Mouse (Mus musculus) megakaryocyte progenitor cell, adult 5-6 weeks (primary cell): ENCODE measurements around the gene Unc13a. TPM values are rescaled to one million over a fixed set of nuclear protein-coding genes. Genes with fewer than 3 reads are reported as not detected.

Source experiments
- ATAC-seq: replicated peaks from 2 replicates; pipeline ENCODE4 v1.8.0; 2016; ENCODE audit warnings: mild to moderate bottlenecking, moderate TSS enrichment, inconsistent platforms; ENCODE audit not compliant: poor library complexity
- total RNA-seq, 2 experiments: library from RNA; stranded (forward) in 1 of 2; stranded (reverse) in 1 of 2; fragments of 157-497, 149-512 nt in 1 of 2; fragments of 200-1000 nt in 1 of 2; gene quantifications; 2 replicates each; pipeline versions ENCODE4 v1.2.3 to v1.2.4; 2015 to 2017

Gene Unc13a
- total RNA-seq, 2 experiments from 2014 or later = 0.79 to 1.8 TPM

DNA sequence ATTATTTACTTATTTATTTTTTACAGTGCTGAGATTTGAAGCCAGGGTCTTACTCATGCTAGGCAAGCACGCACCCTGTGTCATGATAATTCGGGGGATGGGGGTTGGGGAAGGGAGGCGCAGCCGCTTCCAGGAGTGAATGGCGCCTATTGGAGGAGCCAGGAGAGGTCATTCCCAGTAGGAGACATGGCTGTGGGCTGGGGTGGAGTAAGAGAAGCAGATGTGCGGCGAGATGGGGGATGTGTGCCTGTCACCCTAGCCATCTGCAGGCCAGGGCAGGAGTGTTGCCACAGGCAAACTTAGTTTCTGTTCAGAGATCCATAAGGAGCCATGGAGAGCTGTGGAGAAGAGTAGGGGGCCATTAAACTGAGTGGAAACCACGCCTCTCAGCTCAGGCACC, 16.1 kb upstream of the Unc13a start:
- ATAC-seq = no peak

DNA sequence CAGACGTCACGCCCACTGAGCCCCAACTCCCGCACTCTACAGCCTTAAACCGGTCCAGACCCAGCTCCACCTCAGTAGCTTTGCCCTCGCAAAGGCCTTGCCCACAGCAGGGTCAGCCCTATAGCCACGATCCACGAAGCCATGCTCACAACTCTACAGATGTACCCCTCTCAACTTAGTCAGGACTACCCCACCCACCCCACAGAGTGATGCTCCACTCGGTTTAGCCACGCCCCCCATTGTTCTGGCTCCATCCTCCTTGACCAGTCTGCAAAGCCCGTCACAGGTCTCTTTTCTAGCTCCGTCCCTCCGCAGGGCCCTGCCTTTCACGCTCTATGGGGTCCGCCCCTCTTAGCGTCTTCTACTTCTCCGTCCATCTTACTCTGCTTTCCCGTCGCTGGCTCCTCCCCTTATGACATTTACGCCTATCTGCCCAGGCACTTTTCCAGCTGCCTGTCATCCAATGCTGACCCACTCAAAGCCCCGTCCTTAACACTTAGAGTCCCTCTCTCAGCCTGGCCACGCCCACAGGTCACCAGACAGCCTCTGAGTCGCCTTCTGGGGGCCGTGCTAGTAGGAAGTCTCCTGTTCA, 14.7 kb upstream of the Unc13a start:
- ATAC-seq = no peak

DNA sequence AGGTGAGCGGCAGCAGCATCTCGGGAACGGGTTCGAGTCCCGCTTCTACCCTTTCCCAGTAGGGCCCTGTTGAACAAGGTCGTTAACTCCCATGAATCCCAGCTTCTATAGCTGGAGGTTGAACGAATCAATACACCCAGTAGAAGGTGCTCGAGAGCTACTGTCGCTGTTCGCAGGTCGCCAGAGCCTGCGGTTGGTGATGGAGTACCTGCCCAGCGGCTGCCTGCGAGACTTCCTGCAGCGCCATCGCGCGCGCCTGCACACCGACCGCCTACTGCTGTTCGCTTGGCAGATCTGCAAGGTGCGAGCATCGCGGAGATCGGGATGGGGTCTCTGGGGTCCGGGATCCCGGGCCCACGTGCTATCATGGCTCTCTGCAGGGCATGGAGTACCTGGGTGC, 14.0 kb upstream of the Unc13a start:
- no peak for ATAC-seq

DNA sequence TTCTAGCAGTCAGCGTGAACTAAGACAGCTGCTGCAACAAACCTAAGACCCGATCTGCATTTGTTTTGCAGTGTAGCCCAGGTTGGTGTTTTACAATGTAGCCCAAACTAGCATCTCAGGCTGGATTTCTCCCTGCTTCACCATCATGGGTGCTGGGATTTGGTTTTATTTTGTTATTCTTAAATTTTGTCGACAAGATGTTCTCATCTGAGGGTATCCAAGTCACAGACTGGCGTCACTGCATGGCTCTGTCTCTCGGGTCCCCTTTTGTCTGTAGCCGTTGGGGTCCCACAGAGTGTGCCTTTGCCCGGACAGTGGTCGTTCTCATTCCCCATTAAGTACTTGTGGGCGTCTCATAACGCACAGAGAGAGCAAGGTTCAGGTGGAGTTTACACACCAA, 13.1 kb upstream of the Unc13a start:
- no peak for ATAC-seq

DNA sequence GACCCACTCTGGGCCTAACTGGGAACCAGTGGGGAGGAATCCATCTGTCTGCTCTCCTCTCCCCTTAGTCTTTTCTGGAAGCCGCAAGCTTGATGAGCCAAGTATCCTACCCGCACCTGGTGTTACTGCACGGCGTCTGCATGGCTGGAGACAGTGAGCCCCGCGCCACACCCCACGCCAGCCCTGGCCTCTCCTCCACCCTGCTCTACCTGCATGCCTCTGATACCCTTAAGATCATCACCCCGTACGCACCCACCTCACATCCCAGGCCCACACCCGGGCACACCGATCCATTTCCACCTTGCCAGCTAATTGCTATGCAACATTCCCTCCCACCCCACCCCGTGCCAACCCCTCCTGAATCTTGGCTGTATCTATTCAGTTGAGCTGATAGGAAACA, 11.3 kb upstream of the Unc13a start:
- no peak for ATAC-seq

DNA sequence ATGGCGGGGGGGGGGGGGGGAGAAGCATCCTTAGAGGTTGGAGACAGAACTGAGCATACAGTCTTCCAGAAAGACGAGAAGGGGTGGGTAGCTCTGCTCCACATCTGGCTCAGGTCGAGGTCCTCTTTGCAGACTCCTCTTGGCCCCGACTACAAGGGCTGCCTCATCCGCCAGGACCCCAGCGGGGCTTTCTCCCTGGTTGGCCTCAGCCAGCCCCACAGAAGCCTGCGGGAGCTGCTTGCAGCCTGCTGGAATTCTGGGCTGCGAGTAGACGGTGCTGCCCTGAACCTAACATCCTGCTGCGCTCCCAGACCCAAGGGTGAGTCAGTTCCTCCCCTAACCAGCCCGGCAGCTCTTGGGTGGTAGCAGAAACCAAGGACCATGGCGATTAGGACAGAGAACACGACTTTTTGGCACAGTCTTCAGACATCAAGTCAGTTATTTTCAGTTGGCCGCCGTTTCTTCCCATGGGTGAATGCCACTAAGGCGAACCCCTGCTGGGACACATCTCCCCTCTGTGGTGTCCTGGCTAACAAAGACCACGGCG, 9.9 kb upstream of the Unc13a start:
- ATAC-seq = no peak

DNA sequence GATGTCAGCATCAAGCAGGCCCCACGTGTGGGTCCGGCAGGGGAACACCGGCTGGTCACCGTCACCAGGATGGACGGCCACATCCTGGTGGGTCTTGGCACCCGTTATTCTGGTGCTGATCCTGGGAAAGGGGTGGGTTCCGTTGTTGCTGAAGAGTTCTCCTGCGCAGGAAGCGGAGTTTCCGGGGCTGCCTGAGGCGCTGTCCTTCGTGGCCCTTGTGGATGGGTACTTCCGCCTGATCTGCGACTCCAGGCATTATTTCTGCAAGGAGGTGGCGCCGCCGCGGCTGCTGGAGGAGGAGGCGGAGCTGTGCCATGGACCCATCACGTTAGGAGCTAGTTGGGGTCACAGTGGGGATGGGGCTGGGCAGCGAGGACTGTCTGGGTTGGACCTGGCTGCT, 8.9 kb upstream of the Unc13a start:
- no peak for ATAC-seq

DNA sequence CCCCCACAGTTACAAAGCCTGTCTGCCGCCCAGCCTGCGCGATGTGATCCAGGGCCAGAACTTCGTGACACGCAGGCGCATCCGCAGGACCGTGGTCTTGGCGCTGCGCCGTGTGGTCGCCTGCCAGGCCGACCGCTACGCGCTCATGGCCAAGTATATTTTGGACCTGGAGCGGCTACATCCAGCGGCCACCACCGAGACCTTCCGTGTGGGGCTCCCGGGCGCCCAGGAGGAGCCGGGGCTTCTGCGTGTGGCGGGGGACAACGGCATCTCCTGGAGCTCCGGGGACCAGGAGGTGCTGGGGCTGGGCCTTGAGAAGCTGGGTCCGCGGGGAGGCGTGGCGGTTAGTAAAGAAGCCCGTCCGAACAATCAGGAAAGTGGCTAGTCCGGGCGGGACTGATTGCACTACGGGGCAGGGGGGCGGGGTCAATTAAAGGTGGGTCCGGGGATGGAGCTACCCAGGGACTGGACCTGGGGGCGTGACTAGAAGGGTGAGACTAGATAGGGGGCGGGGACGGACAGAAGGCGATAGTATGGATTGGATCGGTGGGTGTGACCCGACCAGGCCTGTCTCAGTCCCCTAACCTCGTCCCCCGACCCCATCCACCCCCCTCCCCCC, 8.1 kb upstream of the Unc13a start:
- no peak for ATAC-seq

DNA sequence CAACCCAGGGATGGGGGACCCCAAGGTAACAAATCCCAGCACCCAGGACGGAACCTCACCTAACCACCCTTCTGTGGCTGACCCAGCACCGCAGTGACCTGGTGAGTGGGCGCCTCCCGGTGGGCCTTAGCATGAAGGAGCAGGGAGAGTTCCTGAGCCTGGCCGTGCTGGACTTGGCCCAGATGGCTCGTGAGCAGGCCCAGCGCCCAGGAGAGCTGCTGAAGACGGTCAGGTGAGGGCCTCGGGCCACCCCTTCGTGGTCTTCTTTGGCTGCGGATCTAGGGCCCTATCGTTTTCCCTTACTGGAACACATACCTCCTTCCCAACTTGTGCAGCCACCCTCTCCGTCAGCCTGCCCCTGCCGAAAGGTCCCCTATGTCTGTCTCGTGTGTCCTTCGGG, 7.6 kb upstream of the Unc13a start:
- ATAC-seq = no peak

DNA sequence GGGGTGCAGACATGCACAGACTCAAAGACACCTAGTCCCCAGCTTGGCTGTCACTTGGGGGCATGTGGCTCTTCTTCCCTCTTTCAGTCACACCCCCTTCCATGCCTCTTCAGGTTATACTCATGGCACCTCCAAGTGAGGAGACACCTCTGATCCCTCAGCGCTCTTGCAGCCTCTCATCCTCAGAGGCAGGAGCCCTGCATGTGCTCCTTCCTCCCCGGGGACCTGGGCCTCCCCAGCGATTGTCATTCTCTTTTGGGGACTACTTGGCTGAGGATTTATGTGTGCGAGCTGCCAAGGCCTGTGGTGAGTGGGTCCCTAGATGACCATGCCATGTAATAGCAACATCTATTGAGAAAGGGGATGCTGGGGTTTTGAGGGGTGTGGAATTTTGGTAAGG, 6.7 kb upstream of the Unc13a start:
- ATAC-seq = no peak

DNA sequence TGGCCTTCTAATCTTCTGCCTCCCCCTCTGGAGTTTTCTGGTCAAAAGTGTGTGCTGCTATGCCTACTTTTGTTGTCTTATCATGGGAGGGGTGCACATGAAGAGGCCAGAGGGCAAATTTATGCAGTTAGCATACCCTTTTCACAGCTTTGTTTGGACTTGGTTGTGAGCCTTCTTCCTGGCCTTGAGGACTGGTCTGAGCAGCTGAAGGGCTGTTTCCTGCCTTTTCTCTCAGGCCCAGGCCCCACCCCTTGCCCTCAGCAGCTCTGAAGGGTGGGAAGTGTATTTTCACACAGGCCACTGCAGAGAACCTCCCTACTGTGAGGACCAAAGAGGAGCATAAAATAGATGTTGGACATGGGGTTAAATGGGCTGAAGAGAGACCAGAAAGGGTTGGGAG, 6.0 kb upstream of the Unc13a start:
- ATAC-seq = no peak

DNA sequence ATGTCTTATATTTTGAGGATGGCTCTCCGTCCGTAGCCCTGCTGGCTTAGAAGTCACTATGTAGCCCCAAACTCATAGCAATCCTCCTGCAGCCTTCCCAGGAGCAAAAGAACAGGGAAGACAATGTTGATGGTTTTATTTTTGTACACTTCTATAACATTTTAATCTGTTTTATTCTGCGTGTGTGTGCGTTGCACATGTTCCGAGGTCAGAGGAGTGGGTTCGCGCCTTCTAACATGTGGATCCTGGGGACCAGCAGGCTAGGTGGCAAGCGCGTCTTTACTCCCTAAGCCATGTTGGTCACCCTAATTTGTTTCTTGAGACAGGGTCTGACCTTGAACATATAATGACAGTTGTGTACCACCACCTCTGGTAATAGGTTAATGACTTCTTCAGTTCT, 5.2 kb upstream of the Unc13a start:
- ATAC-seq = no peak

DNA sequence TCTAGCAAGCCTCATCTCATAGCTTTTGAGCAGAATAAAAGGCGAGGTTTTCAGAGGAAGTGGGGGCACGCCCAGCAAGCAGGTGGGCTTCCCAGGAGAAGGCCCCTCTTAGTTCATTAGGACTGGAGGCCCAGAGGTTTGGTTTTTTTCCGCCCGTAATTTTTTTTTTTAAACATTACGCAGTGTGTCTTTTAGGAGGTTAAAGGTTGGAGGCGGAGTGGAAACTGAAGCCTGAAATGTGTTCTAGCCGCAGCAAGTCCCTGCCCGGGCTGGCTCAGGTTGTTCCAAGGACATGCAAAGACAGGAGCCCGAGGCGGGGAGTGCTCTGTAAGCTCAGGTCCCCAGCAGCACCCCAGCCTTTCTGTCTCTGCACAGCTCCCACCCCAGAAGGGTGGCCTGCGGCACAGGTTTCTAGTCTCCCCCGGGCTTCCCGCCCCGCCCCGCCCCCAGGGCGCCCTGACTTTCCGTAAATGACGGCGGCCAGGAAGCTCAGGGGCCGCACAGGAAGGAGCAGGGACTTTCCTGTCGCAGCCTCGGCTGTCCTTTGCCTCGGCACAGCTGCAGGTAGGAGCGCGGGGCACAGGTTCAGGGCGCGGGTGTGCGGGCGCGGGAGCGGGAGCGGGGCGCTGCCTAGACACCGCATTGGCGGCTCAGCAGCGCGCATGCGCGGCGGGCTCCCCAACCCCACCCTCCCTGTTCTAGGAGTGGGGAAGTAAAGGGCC, 4.6 kb upstream of the Unc13a start, which contains the start of gene Jak3:
TSS of gene Jak3 (plus strand) at position 277 of the 722 bp plus-strand sequence.
- ATAC-seq = peak; percentile 55

DNA sequence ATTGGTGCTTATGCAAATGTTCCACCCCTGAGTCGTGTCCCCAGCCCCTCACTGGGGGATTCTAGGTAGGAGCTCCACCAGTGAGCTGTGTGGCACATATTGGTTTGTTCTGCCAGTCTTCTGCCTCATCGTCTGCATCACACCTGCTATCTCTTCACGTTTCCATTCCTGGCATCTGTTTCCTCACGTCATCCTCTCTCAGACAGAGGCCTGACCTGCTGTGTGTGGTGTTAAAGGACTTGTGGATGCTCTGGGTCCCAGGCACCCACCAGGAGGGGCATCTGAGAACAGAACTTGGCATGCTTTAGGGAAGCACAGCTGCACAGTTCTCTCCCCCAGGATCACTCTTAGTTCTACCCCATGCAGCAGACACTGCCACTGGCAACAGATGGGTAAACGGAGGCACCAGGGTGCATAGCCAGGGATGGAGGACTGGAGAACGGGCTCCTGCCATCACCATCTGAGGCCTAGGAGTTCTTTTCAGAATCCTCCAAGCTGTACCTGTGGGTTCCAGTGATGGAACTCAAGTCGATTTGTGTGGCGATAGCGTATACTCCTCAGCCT, 4.0 kb upstream of the Unc13a start:
- no peak for ATAC-seq

DNA sequence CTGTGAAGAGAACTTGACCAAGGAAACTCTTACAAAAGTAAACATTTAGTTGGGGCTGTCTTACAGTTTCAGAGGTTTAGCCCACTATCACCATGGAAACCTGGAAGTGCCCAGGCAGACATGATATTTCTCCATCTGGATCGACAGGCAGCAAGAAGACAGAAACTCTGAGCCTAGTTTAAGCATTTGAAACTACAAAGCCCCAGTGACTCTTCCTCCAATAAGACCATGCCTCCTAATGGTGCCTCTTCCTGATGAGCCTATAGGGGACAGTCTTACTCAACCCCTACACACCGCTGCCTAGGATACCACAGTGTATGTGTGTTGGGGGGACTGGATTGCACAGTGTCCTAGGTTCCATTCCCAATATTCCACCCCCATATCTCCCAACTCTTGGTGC, 2.5 kb upstream of the Unc13a start:
- ATAC-seq = no peak

DNA sequence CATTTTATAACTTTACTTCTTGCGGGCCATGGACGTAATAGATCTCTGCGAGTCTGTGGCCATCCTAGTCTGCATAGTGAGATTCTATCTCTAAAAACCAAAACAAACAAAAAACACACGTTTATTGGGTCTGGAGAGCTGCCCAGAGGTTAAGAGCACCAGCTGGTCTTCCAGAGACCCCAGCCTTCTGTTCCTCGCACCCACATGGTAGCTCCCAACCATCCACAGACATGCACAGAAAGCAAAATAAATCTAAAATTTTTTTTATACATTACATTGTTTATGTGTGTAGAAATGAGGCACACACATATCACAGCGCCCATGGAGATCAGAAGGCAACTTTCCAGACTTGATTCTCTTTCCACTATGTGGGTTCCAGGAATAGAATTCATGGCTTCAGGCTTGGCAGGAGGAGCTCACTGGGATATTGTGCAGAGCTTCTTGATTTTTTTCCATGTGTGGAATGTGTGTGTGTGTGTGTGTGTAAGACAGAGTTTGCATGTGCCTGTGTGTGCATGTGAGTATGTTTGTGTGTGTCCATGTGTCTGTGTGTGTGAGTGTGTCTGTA, 695 bp upstream of the Unc13a start:
- ATAC-seq = no peak

DNA sequence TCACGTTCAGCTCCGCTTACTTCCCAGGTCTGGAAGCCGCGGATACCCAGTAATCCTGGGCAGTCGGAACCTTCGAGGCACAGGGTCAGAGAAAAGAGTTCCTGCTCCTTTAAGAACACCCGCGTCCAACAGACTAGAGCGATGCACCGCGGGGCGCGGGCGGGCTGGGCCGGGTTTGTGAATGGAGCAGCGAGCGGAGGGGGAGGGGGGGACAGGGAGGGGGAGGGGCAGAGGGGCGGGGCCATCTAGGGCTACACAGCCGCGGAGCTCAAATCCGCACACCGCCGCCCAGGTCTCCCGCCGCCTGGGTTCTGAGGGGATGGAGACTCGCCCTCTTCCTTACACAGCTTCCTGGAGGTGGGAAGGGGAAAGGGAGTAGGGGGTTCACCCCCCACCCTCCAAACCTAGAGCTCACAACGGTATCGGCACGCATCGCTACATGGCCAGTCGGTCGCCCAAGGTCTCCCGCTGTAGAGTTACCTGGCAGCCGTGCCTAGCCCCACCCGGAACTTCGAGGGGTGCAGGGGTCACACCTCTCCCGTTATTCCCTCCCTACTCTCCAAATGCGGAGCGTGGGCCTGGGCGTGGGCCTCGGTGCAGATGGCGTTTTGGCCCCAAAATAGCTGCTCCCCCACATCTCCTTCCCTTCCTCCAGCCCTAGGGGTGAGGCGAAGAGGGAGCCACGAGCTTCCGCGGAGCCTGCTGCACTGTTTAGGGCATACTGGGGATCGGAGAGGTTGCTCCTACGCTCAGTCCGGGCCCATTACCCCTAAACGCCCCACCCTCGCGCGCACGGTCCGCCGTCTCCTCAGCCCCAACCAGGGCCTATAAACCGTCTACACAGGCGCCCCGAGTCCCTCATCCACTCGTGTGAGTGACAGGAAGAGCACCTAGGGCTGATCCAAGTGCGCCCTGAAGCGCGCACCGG, 672 bp downstream of the Unc13a start:
- peak; percentile 10 for ATAC-seq

DNA sequence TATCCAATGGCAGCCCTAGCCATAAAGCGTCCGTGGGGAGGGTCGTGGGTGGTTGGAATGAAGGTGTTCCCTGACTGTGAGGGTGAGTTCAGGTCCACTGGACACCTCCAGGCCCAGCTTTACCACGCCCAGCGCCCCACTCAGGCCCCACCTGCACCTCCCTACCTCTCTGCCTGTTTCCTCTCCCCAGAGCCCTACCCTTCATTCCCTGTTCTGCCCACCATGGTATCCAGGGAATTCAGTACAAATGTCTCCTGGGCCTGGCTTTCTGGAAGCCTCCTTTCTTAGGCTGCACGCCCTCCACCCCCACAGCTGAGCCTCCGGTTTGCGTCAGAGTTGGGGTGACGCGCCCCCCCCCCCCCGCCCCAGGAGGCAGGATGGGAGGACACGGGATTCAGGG, 1.4 kb downstream of the Unc13a start:
- no peak for ATAC-seq

DNA sequence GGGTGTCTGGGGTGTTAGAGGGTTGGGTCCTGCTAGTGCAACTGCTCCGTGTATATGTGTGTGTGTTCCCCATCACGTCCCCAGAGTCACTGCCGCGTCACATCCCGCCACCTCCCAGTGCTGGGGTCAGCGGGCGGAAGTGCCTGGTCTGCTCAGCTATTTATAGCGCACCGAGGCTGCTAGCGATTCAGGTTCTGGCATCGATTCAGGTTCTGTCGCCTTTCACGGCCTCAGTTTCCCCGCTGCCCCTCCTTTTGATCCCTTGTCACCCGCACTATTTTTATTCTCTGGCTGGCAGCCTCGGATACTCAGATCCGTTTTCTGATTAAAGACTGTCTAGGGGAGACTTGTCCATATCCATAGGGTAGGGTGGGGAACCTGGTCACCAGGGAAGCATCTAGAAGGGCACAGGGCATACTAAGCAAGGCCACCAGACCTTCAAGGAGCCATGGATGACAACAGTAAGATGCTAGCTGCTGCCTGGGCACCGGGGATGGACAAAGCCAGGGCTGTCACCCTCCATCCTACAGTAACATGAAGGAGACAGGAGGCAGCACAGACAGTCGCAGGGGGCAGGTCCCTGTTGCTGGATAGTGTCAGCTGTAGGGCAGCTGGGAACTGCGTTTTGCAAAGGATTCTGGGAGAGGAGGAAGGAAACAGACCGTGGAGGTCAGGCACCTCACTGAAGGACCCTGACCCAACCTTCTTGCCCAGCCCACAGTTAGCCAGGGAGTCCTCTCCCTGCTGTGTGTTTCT, 3.2 kb downstream of the Unc13a start:
- peak; percentile 29 for ATAC-seq

DNA sequence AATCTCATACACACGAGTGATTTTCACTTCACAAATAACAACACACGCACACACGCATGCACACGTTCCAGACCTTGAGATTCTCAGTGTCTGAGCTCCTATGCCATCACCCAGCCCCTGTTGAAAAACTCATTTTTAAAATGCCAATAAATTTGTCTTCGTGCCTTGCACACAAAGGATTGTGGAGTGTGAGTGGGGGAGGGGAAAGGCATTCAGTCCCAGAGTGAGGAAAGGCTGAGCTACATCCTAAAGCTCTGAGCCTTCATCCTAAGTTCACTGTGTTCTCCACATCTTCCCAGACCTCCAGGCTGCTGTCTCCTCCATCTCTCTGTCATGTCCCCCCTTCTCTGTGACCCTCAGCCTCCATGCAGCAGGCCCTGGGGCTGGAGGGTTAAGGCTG, 4.3 kb downstream of the Unc13a start:
- no peak for ATAC-seq
